Mouse (Mus musculus) E14TG2a.4 (cell line): ENCODE measurements around the gene Ccdc57.

Source experiments
- H3K27me3 ChIP-seq: 2 replicates; pipeline ENCODE4 v1.6.1; 2014; ENCODE audit warnings: low read length, control low read depth; ENCODE audit not compliant: insufficient read depth
- H3K36me3 ChIP-seq: 2 replicates; pipeline ENCODE4 v1.6.1; 2014; ENCODE audit warnings: low read length, control low read depth; ENCODE audit not compliant: insufficient read depth
- H3K4me1 ChIP-seq: replicated peaks from 2 replicates; pipeline ENCODE4 v1.6.1; 2014; ENCODE audit warnings: low read depth, low read length, control low read depth
- H3K4me3 ChIP-seq: replicated peaks from 2 replicates; pipeline ENCODE4 v1.5.1; 2014; ENCODE audit warnings: mild to moderate bottlenecking, low read length
- H3K9me3 ChIP-seq: 2 replicates; pipeline ENCODE4 v1.6.1; 2014; ENCODE audit warnings: low read length, control low read depth
- CTCF ChIP-seq: conservative IDR thresholded peaks from 2 replicates; pipeline ENCODE4 v1.5.1; 2014; ENCODE audit warnings: low read length
- NANOG ChIP-seq: IDR thresholded peaks from 2 replicates; pipeline ENCODE4 v1.6.1; 2014; ENCODE audit warnings: borderline replicate concordance, low read length, mixed read lengths
- POU5F1 ChIP-seq: IDR thresholded peaks from 2 replicates; pipeline ENCODE4 v1.6.1; 2014; ENCODE audit warnings: low read length, borderline replicate concordance

Gene Ccdc57

GRCm38 (mm10) chr11:120948861-120949851 lies 16.5 kb upstream of the Ccdc57 start:
- TF ChIP-seq CTCF (no peak), NANOG (no peak), POU5F1 (no peak)
- H3K4me3 ChIP-seq = peak overlapping the region; percentile 93
- H3K36me3 ChIP-seq = peaks cover 36% of the 10 kb centered on the region
- H3K9me3 ChIP-seq = no peaks in the 10 kb centered on the region
- H3K4me1 ChIP-seq = peaks cover 82% of the 10 kb centered on the region
- H3K27me3 ChIP-seq = peaks cover 32% of the 10 kb centered on the region

DNA sequence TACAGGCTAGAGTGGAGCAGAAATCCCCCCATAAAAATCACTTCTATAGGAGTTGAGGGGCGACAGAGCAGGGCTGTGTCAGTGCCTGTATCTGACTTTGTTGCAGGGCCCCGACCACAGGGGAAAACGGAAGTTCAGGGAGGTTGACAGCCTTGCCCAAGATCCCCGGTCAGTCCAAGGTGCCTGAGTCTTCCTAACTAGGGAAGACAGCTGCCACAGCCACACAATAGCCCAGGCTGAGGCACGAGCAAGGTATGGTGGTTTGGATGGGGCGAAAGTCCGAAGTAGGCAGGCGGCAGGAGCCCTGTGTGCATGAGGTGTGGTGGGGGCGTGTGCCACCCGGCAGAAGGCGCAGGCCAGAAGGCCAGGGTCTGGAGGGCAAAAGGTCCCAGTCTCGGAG lies 15.7 kb upstream of the Ccdc57 start, which contains the start of gene Slc16a3:
Gene Slc16a3 (plus strand): TSS at position 153 of the 400 bp plus-strand sequence.
- TF ChIP-seq CTCF (no peak), NANOG (no peak), POU5F1 (no peak)
- peak within 1 kb of the TSS; percentile 93 for H3K4me3 ChIP-seq
- peaks cover 81% of the 10 kb centered on the region for H3K4me1 ChIP-seq

DNA sequence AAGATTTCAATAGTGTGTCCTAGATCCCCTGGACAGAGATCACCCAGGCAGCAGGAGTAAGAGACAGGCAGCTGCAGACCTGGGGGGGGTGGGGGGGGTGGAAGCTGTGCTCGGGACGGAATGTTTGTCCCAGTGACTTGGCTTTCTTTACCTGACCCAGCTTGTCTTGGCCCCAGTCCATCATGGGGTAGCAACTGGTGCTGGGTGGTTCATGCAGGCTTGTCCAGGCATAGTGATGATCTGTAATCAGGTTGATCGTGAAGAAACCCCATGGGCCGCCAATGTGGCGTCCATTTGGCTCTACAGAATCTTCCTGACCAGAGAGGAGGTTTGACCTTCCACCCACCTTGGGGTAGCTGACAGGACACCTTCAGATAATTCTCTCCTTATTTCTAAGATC lies 13.3 kb upstream of the Ccdc57 start:
- Histone ChIP-seq H3K4me3 (no peak overlapping the region), H3K36me3 (peaks cover 7% of the 10 kb centered on the region; the same call in 1 of the 2 replicates), H3K4me1 (peaks cover 60% of the 10 kb centered on the region), H3K9me3 (no peaks in the 10 kb centered on the region), H3K27me3 (peaks cover 32% of the 10 kb centered on the region)
- TF ChIP-seq POU5F1 = no peak

More for the DNA sequence above, 15.7 kb upstream of the Ccdc57 start, which contains the start of gene Slc16a3:
- Histone ChIP-seq H3K27me3 (peaks cover 32% of the 10 kb centered on the region), H3K36me3 (peaks cover 30% of the 10 kb centered on the region), H3K9me3 (no peaks in the 10 kb centered on the region)

DNA sequence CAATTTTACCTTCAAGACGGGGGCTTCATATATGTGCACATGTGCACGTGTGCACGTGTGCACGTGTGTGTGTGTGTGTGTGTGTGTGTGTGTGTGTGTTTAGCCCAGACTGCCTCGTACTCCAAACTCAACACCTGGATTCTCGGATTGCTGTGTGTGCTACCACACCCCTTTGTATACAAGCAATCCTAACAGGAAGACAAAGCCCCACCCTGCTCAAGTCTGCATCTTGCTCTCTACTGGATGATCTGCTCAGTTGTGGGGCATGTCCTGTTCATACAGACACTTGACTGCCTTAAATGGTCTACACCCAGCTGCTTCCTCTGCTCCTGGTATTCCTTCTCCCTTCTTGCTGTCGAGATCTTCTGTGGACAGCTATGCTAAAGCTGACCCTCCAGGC lies 12.6 kb upstream of the Ccdc57 start:
- Histone ChIP-seq H3K4me3 (no peak overlapping the region), H3K9me3 (no peaks in the 10 kb centered on the region), H3K36me3 (peaks cover 7% of the 10 kb centered on the region; the same call in 1 of the 2 replicates), H3K4me1 (peaks cover 61% of the 10 kb centered on the region), H3K27me3 (peaks cover 31% of the 10 kb centered on the region)
- TF ChIP-seq CTCF (no peak), POU5F1 (no peak), NANOG (no peak)

DNA sequence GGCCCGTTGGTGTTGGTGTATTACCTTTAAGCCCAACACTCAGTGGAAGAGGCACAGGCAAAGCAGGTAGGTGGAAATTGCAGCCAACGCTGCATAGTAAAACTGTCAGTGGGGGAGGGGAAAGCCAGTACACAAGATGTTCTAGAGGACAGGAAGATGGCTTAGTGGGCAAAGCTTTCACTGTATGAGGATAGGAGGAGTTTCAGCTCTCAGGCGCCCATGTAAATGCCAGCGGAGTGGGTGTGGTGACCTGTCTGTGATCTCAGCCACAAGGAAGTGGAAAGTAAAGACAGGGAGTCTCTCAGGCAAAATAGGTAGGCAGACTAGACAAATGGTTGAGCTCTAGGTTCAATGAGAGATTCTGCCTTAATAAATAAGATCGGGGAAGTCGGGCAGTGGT lies 8.3 kb upstream of the Ccdc57 start:
- H3K9me3 ChIP-seq = peaks cover 7% of the 10 kb centered on the region; the same call in 1 of the 2 replicates
- no peaks in the 10 kb centered on the region for H3K36me3 ChIP-seq
- TF ChIP-seq POU5F1 (no peak), NANOG (no peak), CTCF (no peak)

GRCm38 (mm10) chr11:120939712-120940341 lies 7.2 kb upstream of the Ccdc57 start:
- TF ChIP-seq POU5F1 (no peak), NANOG (no peak), CTCF (no peak)
- no peak overlapping the region for H3K4me3 ChIP-seq
- no peaks in the 10 kb centered on the region for H3K27me3 ChIP-seq
- H3K9me3 ChIP-seq = peaks cover 9% of the 10 kb centered on the region; the same call in 1 of the 2 replicates
- H3K36me3 ChIP-seq = no peaks in the 10 kb centered on the region
- H3K4me1 ChIP-seq = peaks cover 32% of the 10 kb centered on the region

More for the DNA sequence above, 8.3 kb upstream of the Ccdc57 start:
- H3K4me1 ChIP-seq = peaks cover 43% of the 10 kb centered on the region
- H3K4me3 ChIP-seq = no peak overlapping the region
- H3K27me3 ChIP-seq = no peaks in the 10 kb centered on the region

GRCm38 (mm10) chr11:120938795-120939194 lies 6.1 kb upstream of the Ccdc57 start:
- TF ChIP-seq NANOG = no peak
- no peak for TF ChIP-seq CTCF
- no peak for TF ChIP-seq POU5F1
- H3K9me3 ChIP-seq = peaks cover 9% of the 10 kb centered on the region; the same call in 1 of the 2 replicates
- H3K27me3 ChIP-seq = no peaks in the 10 kb centered on the region
- no peaks in the 10 kb centered on the region for H3K36me3 ChIP-seq
- H3K4me3 ChIP-seq = no peak overlapping the region
- peaks cover 22% of the 10 kb centered on the region for H3K4me1 ChIP-seq

DNA sequence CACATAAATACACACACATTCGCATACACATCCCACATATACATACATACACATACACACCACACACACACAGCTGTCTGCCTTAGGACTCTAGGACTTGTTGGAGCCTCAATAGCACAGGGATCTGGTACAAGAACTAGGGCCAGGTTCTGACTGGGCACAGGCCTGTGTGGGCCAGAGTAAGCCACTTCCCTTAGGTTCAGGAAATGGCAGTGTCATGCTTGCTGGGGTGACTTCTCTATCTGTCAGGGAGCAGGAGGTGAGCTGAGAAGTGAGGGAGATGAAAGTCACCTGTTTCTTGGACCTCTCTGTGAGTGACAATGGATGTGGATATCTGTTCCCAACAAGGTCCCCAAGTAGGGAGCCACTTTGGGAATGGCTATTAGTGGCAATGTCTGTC lies 5.3 kb upstream of the Ccdc57 start:
- H3K27me3 ChIP-seq = no peaks in the 10 kb centered on the region
- no peak for TF ChIP-seq CTCF
- H3K4me1 ChIP-seq = peaks cover 24% of the 10 kb centered on the region
- H3K9me3 ChIP-seq = peaks cover 9% of the 10 kb centered on the region; the same call in 1 of the 2 replicates
- no peaks in the 10 kb centered on the region for H3K36me3 ChIP-seq
- H3K4me3 ChIP-seq = no peak overlapping the region
